Mouse (Mus musculus) spleen, adult 2 months (tissue): ENCODE results near the gene Ipp. TPM values are rescaled to one million over a fixed set of nuclear protein-coding genes. Genes with fewer than 3 reads are reported as not detected.

ENCODE experiments used
- DNase-seq, 2 experiments: peaks; one replicate each; pipeline versions ENCODE4 v3.0.0 to v3.0.0-alpha.2; 2012 to 2021; ENCODE audit warnings: low spot score in 2 of 2, low read depth in 1 of 2
- H3K27ac ChIP-seq: fragments of 200-500 bp; 2 replicates; pipeline ENCODE4 v1.5.1; 2012; ENCODE audit warnings: low read length, inconsistent platforms; ENCODE audit not compliant: insufficient read depth
- H3K27me3 ChIP-seq: fragments of 200-500 bp; 2 replicates; pipeline ENCODE4 v1.6.1; 2012; ENCODE audit warnings: mild to moderate bottlenecking, moderate library complexity, low read length, inconsistent platforms; ENCODE audit not compliant: control insufficient read depth, insufficient read depth
- H3K36me3 ChIP-seq: fragments of 200-500 bp; 2 replicates; pipeline ENCODE4 v1.6.1; 2012; ENCODE audit warnings: mild to moderate bottlenecking, low read length, inconsistent platforms; ENCODE audit not compliant: control insufficient read depth, insufficient read depth
- H3K4me1 ChIP-seq: fragments of 200-500 bp; 2 replicates; pipeline ENCODE4 v1.6.1; 2011; ENCODE audit warnings: inconsistent platforms; ENCODE audit not compliant: control insufficient read depth, insufficient read depth, insufficient read length
- H3K4me3 ChIP-seq: fragments of 200-500 bp; 2 replicates; pipeline ENCODE4 v1.5.1; 2011; ENCODE audit warnings: mild to moderate bottlenecking, inconsistent platforms; ENCODE audit not compliant: insufficient read depth, insufficient read length; ENCODE audit errors: extremely low read depth
- CTCF ChIP-seq: fragments of 200-500 bp; IDR thresholded peaks from 2 replicates; pipeline ENCODE4 v1.5.1; 2011; ENCODE audit warnings: mild to moderate bottlenecking, inconsistent platforms; ENCODE audit not compliant: insufficient read depth, insufficient read length, insufficient replicate concordance; ENCODE audit errors: extremely low read depth
- POLR2A ChIP-seq: fragments of 200-500 bp; IDR thresholded peaks from 2 replicates; pipeline ENCODE4 v1.6.1; 2011; ENCODE audit warnings: low read depth, low read length, inconsistent platforms
- WGBS: fragments of 180-500 bp; shearing (Covaris S2); methylation state at CpG from one replicate; pipeline ENCODE4 v1.1.7; 2018; 5-methylcytosine and 5-hydroxymethylcytosine counted together
- polyA plus RNA-seq: library from polyadenylated mRNA; depleted of rRNA; stranded (reverse); fragments of >200 nt; gene quantifications from 2 replicates; pipeline ENCODE4 v1.2.3, GENCODE M21; 2012; rRNA removed

The Ipp gene
- polyA plus RNA-seq: 0.97 and 1.1 TPM in 2 replicates

DNA sequence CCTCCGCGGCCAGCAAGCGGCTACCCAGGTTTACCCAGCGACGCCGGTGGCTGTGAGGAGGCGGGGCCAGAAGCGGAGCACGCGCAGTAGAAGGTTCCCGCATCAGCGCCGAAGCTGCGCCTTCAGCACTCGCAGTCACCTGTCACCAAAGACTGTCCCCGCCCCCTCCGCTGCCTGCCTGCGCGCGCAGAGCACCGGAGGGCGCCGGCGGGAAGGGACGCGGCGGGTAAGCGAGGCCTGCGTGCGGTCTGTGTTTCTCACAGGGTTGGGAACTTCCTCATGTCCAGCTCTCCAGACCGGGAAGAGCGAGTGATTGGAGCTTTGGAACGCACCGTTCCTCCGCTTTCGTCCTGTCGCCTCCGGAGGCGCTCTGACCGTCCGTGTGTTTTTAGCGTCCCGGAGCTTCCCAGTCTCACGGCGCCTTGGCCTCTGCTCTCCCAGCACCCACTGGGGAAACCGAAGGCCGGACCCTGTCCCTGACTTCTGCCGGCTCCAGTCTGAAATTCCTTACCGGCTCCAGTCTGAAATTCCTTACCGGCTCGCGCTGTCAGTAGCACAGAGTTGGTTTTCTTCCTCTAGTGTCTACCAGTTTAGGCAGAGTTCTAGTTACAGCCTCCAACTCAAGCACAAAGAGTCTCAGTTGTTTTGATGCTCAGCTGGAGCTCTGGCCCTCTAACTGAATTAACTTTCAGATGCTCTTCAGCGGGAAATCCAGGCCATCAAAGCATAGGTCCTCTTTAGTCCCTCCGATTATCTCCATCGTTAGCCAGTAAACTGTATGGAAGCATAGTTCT lies at the start of gene Ipp:
Gene Ipp, plus strand, starts transcription at position 125 of the 794 bp plus-strand sequence.
- TF ChIP-seq POLR2A: peak; percentile 88
- no peak for TF ChIP-seq CTCF
- no peaks in the 10 kb centered on the region for H3K27me3 ChIP-seq
- peaks cover 4% of the 10 kb centered on the region; the same call in 1 of the 2 replicates for H3K4me1 ChIP-seq
- under 1% methylated on average over 55 of the region's 55 CpGs for WGBS
- peak within 1 kb of the TSS; percentile 78 for H3K4me3 ChIP-seq
- no peaks in the 10 kb centered on the region for H3K36me3 ChIP-seq
- peak; percentile 88 to 97 for DNase-seq
- H3K27ac ChIP-seq: peak within 1 kb of the TSS; percentile 75

DNA sequence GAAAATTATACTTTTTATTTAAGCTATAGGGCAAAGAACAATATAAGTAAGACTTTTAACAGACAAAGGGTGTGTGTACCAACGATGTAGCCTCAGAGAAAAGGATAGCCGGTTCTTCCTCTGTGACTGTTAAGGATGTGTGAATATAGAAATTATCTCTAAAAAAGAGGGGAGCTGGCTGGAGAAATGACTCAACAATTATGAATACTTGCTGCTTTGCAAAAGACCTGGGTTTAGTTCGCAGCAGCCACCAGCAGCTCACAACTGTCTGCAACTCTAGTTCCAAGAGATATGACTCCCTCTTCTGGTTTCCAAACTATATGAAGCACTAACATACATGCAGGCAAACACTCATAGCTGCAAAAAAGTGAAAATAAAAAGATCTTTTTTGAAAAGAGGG lies 45.4 kb upstream of the Ipp start:
- 90% methylated on average over 3 of the region's 3 CpGs for WGBS
- DNase-seq: no peak
- TF ChIP-seq POLR2A (no peak), CTCF (no peak)
- H3K4me3 ChIP-seq: no peak overlapping the region
- H3K27me3 ChIP-seq: peaks cover 3% of the 10 kb centered on the region; the same call in 1 of the 2 replicates
- no peaks in the 10 kb centered on the region for H3K36me3 ChIP-seq
- H3K27ac ChIP-seq: no peak overlapping the region
- H3K4me1 ChIP-seq: peaks cover 3% of the 10 kb centered on the region

DNA sequence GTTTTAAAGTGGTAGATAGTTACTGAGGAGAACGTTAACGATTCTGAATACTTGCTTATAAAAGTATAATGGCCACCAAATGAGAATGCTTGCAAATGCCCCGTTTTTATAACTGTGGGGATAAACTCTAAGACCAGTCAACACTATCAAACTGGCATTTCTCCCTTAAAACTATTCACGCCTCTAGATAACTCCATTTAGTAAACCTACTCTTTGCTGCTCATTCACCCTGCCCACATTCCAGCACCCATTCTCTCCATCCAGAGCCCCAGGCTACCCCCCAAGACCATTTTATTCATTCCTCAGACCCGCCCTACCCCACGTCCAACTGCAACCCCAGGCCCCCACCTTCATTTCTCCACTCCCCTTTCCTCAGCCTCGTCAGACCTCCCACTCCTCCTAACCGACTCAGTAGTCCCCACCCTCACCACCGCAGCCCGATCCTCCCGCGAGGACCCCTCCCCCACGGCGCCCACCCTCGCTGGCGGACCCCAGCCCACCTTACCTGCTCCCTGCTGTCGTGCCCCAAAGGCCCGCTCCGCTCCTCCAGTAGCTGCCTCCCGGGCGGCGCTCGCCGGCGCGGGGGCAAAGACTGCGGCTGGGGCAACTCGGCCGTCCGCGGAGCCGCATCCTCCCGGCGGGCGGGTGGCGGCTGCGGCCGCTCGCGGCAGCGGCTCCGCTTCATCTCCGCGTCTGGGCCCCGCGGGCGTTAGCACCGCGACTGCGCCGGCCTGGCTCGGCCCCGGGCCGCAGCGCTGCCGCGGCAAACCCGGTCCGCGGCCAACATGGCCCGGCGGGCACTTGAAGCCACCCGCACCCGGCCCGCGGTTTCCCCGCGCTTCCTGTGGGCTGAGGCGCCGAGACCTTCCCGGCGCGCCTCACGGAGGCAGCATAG lies 43.9 kb upstream of the Ipp start:
- H3K4me1 ChIP-seq: peaks cover 3% of the 10 kb centered on the region
- peak overlapping the region; percentile 55 for H3K27ac ChIP-seq

DNA sequence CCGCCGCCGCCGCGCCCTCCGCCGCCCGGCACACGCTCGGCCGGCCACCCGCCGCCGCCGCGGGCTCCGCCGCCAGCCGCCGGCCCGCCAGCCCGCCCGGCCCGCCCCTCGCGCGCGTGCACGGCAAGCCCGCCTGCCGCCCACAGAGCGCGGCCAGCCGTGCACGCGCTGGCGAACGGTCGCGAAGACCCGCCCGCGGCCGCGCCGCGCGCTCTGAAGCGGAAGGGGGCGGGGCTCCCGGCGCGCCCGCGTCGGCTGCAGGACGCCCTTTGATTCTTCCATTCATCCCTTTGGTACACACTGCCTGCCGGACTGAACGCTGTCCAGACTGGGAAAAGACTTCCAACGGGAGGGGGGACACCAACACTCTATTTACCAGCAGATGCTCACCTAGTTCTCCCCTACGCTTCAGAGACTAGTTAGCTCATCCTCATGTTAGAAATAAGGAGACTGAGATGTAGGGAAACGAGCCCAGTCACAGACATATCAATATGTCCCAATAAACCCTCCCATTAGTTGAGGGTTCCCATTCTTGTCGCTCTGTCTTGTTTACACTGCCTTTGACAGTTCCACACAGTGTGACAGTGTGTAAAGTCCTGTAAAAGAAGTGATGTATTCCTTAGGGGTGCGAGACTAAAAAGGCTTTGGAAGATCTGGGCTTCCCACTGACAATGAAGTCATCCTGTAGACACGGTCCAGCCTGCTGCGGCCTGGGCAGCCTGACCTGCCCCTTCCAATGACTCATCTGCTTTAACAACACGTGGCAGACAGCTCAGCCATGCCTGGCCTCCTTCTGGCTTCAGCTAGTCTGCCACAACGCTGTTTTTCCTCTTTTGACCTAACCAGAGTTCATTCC lies 43.0 kb upstream of the Ipp start, which contains the start of gene Mast2:
Gene Mast2, minus strand, starts transcription at position 58 of the 856 bp plus-strand sequence.
- peak; percentile 59 to 79 for DNase-seq
- H3K4me1 ChIP-seq: peaks cover 3% of the 10 kb centered on the region
- peaks cover 3% of the 10 kb centered on the region; the same call in 1 of the 2 replicates for H3K27me3 ChIP-seq
- peak within 1 kb of the TSS; percentile 72 for H3K4me3 ChIP-seq
- TF ChIP-seq CTCF (no peak), POLR2A (no peak)
- H3K36me3 ChIP-seq: no peaks in the 10 kb centered on the region
- 9% methylated on average over 56 of the region's 68 CpGs for WGBS
- peak within 1 kb of the TSS; percentile 55 for H3K27ac ChIP-seq

More for the DNA sequence above, 43.9 kb upstream of the Ipp start:
- H3K4me3 ChIP-seq: peak overlapping the region; percentile 72
- H3K36me3 ChIP-seq: no peaks in the 10 kb centered on the region
- TF ChIP-seq POLR2A: no peak
- TF ChIP-seq CTCF: no peak
- 2% methylated on average over 74 of the region's 74 CpGs for WGBS
- H3K27me3 ChIP-seq: peaks cover 3% of the 10 kb centered on the region; the same call in 1 of the 2 replicates
- peak in 1 of 2 experiments; percentile 46 for DNase-seq

DNA sequence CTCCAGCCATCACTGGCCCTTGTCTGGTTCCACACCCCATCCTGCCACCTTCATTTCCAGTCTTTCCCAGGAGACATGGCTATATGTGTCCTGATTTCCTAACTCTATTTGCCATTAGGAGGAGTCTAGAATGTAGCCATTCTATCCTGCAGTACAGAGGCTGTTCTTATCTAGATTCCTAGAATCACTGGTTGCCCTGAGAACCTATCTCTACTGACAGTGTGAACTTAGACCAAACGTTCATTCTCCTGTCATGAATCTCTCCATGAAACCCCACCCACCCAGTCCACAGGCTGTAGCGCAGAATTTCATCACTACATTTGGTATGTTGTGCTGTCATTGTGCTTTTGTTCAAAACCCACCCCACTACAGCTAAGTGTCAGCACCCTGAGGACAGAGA lies 26.0 kb upstream of the Ipp start:
- 66% methylated on average over 2 of the region's 2 CpGs for WGBS
- H3K4me1 ChIP-seq: no peaks in the 10 kb centered on the region
- no peak overlapping the region for H3K27ac ChIP-seq
- H3K4me3 ChIP-seq: no peak overlapping the region
- H3K27me3 ChIP-seq: no peaks in the 10 kb centered on the region
- no peaks in the 10 kb centered on the region for H3K36me3 ChIP-seq
- TF ChIP-seq POLR2A: no peak
- no peak for TF ChIP-seq CTCF
- no peak for DNase-seq

DNA sequence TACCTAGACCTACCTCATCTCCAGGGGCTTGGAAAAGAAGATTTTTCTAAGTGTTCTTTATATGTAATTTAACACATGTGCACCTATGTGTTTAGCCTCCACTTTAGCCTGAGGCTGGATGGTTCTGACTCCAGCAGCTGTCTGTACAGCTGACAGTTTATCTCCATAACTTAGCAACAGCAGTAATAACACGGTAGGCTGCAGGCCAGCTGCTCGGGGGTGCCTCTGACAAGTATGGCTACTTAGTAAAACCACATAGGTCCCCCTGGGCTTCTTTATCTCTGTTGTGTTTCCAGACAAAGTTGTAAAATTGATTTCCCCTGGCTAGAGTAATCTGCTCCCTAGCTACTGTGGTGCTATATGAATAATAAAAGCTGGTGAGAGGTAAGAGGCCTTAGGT lies 23.9 kb upstream of the Ipp start:
- DNase-seq: no peak
- TF ChIP-seq CTCF: no peak
- no peak for TF ChIP-seq POLR2A

More for the DNA sequence above, 23.9 kb upstream of the Ipp start:
- Histone ChIP-seq H3K4me3 (no peak overlapping the region), H3K27ac (no peak overlapping the region), H3K4me1 (no peaks in the 10 kb centered on the region), H3K27me3 (no peaks in the 10 kb centered on the region), H3K36me3 (no peaks in the 10 kb centered on the region)
- 20% methylated on average over 2 of the region's 2 CpGs for WGBS
